9 mouse cellular contexts compared by ENCODE assay signal in genomic region chr9:106476002-106476923, GRCm38 (mm10). TPM values are rescaled to one million over a fixed set of nuclear protein-coding genes. Genes with fewer than 3 reads are reported as not detected.
A peak's percentile ranks its signal among the peaks of the same experiment; 100 is the strongest.
DNase-seq lines count a peak whose midpoint lies in the region; ATAC-seq and TF ChIP-seq lines count a peak whose summit lies in the region.
"Had no signal": no experiment of that assay in that cellular context is flagged by ENCODE, and none has a peak within 500 bp of the region (broad histone marks: within the 10 kb centered on the region; RNA-seq: fewer than 3 reads in every experiment).

No protein-coding gene starts in this region.

- ATAC-seq in embryonic facial prominence, embryonic 15.5 days (ENCODE audit: insufficient number of reproducible peaks, low FRiP score, low TSS enrichment, low read depth): peak; percentile 30
- ATAC-seq in heart, embryonic 11.5 days (replicated peaks; ENCODE audit: insufficient number of reproducible peaks, low FRiP score, low TSS enrichment): peak; percentile 14; the same call in 1 of the 2 replicates

- no peaks in the 10 kb centered on the region for H3K27me3 ChIP-seq in embryonic facial prominence, embryonic 15.5 days
- no peaks in the 10 kb centered on the region for H3K27me3 ChIP-seq in heart, embryonic 11.5 days (ENCODE audit: control insufficient read depth, insufficient read depth, low read length)
- H3K27me3 ChIP-seq in spleen, adult 2 months (ENCODE audit: control insufficient read depth, insufficient read depth, low read length): no peaks in the 10 kb centered on the region

- WGBS in embryonic facial prominence, embryonic 15.5 days: 16% methylated on average over 16 of the region's 16 CpGs
- WGBS in heart, embryonic 11.5 days (ENCODE audit: insufficient replicate concordance): 31% methylated on average over 16 of the region's 16 CpGs
- WGBS in spleen, adult 2 months: 8% methylated on average over 16 of the region's 16 CpGs

- no peak overlapping the region for H3K27ac ChIP-seq in ES-E14 (ENCODE audit: insufficient read depth, low read depth, low read length, poor library complexity, severe bottlenecking)
- peak overlapping the region; percentile 88 for H3K27ac ChIP-seq in embryonic facial prominence, embryonic 15.5 days (replicated peaks)
- no peak overlapping the region for H3K27ac ChIP-seq in heart, embryonic 11.5 days (ENCODE audit: low read depth, low read length)
- H3K27ac ChIP-seq in spleen, adult 2 months (ENCODE audit: insufficient read depth, low read length): peak overlapping the region; percentile 76

- H3K4me2 ChIP-seq in embryonic facial prominence, embryonic 15.5 days (replicated peaks): peak overlapping the region; percentile 88
- peak overlapping the region; percentile 48 for H3K4me2 ChIP-seq in heart, embryonic 11.5 days

- peaks cover 18% of the 10 kb centered on the region for H3K36me3 ChIP-seq in ES-E14 (ENCODE audit: control insufficient read depth, insufficient read depth, low read length, poor library complexity, severe bottlenecking)
- H3K36me3 ChIP-seq in embryonic facial prominence, embryonic 15.5 days: peaks cover 19% of the 10 kb centered on the region
- no peaks in the 10 kb centered on the region for H3K36me3 ChIP-seq in heart, embryonic 11.5 days (ENCODE audit: control insufficient read depth, insufficient read depth, low read length)
- peaks cover 5% of the 10 kb centered on the region; the same call in 1 of the 2 replicates for H3K36me3 ChIP-seq in spleen, adult 2 months (ENCODE audit: control insufficient read depth, insufficient read depth, low read length)

- H3K4me3 ChIP-seq in ES-E14 (ENCODE audit: insufficient read depth in 1 of 2, low read depth in 1 of 2, low read length in 2 of 2, poor library complexity in 1 of 2, severe bottlenecking in 1 of 2): peak overlapping the region in 1 of 2 experiments; percentile 31; a peak in 2 of 4 replicates
- peak overlapping the region; percentile 81 for H3K4me3 ChIP-seq in embryonic facial prominence, embryonic 15.5 days (replicated peaks)
- H3K4me3 ChIP-seq in heart, embryonic 11.5 days (ENCODE audit: low read depth, low read length): peak overlapping the region; percentile 57; the same call in 1 of the 2 replicates
- peak overlapping the region; percentile 64 for H3K4me3 ChIP-seq in spleen, adult 2 months (ENCODE audit: extremely low read depth, insufficient read depth, insufficient read length)

- in situ Hi-C loops in ES-E14 (cut with MboI; ENCODE audit: low sequenced_read_pairs in 2 of 2, unreplicated experiment in 2 of 2): no loop called here

- TF ChIP-seq CTCF in spleen, adult 2 months (IDR thresholded peaks at IDR 0.05; ENCODE audit: extremely low read depth, insufficient read depth, insufficient read length, insufficient replicate concordance): no peak

- peak; percentile 83 for DNase-seq in 416B (ENCODE audit: low read depth)
- DNase-seq in ES-E14 (ENCODE audit: low read depth, low spot score): no peak
- DNase-seq in kidney, adult 9 months: peak; percentile 89
- peak; percentile 85 for DNase-seq in lung, postnatal 25 days (ENCODE audit: low spot score)
- DNase-seq in spleen, adult 2 months (ENCODE audit: low read depth in 1 of 2, low spot score in 2 of 2): peak in 1 of 2 experiments; percentile 81
- no peak for DNase-seq in cerebellum, adult 11 months

- peak overlapping the region; percentile 54; the same call in 1 of the 2 replicates for H3K9ac ChIP-seq in ES-E14 (ENCODE audit: insufficient read depth, low read depth, low read length, poor library complexity, severe bottlenecking)
- 0 out of 2 replicates have a peak overlapping the region, but pooled peaks have one; percentile 3 for H3K9ac ChIP-seq in embryonic facial prominence, embryonic 15.5 days
- H3K9ac ChIP-seq in heart, embryonic 11.5 days (ENCODE audit: low read depth, low read length): peak overlapping the region; percentile 58

- TF ChIP-seq POLR2A in spleen, adult 2 months (IDR thresholded peaks at IDR 0.05; ENCODE audit: low read depth, low read length): peak; percentile 18; the same call in 1 of the 2 replicates

- no peaks in the 10 kb centered on the region for H3K9me3 ChIP-seq in ES-E14 (ENCODE audit: control insufficient read depth, insufficient read depth, low read depth, low read length)
- H3K9me3 ChIP-seq in embryonic facial prominence, embryonic 15.5 days (replicated peaks): no peaks in the 10 kb centered on the region
- H3K9me3 ChIP-seq in heart, embryonic 11.5 days (replicated peaks; ENCODE audit: control insufficient read depth, low read length): no peaks in the 10 kb centered on the region

- peaks cover 5 to 20% of the 10 kb centered on the region in 2 experiments; a peak in 2 of 4 replicates for H3K4me1 ChIP-seq in ES-E14 (ENCODE audit: control insufficient read depth in 2 of 2, insufficient read depth in 2 of 2, low read length in 2 of 2, poor library complexity in 1 of 2)
- H3K4me1 ChIP-seq in embryonic facial prominence, embryonic 15.5 days: peaks cover 56% of the 10 kb centered on the region
- H3K4me1 ChIP-seq in heart, embryonic 11.5 days (ENCODE audit: control insufficient read depth, insufficient read depth, low read length): peaks cover 33% of the 10 kb centered on the region
- peaks cover 15% of the 10 kb centered on the region; the same call in 1 of the 2 replicates for H3K4me1 ChIP-seq in spleen, adult 2 months (ENCODE audit: control insufficient read depth, insufficient read depth, insufficient read length)

TF ChIP-seq in ES-E14, 5 proteins besides CTCF, POLR2A, EP300 and RAD21:
- no peak for TF ChIP-seq MAFK (IDR thresholded peaks at IDR 0.05; ENCODE audit: insufficient read depth, low read depth, low read length)

RNA-seq across cellular contexts. Expression of gene Parp3, which starts 0.5 kb away (rescaled TPM):
- 2.2 and 6.0 TPM in 2 replicates for total RNA-seq in ES-E14 (2012; rRNA removed)
- 6.8 and 8.5 TPM in 2 replicates for polyA plus RNA-seq in embryonic facial prominence, embryonic 15.5 days (2015; fragmentation: Nextera tagmentation; extraction: Ambion mirVana)
- 1.0 and 1.9 TPM in 2 replicates for polyA plus RNA-seq in heart, embryonic 11.5 days (2014; fragmentation: Nextera tagmentation; extraction: Ambion mirVana)
- 43.3 and 57.9 TPM in 2 replicates for polyA plus RNA-seq in spleen, adult 2 months (2012; rRNA removed)

RNA-seq across cellular contexts. Expression of gene Rrp9, which starts 0.5 kb away (rescaled TPM):
- total RNA-seq in ES-E14 (2012; rRNA removed): 187 and 223 TPM in 2 replicates
- 44.2 and 44.9 TPM in 2 replicates for polyA plus RNA-seq in embryonic facial prominence, embryonic 15.5 days (2015; fragmentation: Nextera tagmentation; extraction: Ambion mirVana)
- 31.3 and 32.9 TPM in 2 replicates for polyA plus RNA-seq in heart, embryonic 11.5 days (2014; fragmentation: Nextera tagmentation; extraction: Ambion mirVana)
- 33.9 and 36.8 TPM in 2 replicates for polyA plus RNA-seq in spleen, adult 2 months (2012; rRNA removed)

RNA-seq across cellular contexts. Expression of gene Gpr62, which starts 10.5 kb away (rescaled TPM):
- total RNA-seq in ES-E14 (2012; rRNA removed): 0.22 and 0.58 TPM in 2 replicates
- 0.57 and 0.64 TPM in 2 replicates for polyA plus RNA-seq in embryonic facial prominence, embryonic 15.5 days (2015; fragmentation: Nextera tagmentation; extraction: Ambion mirVana)
- polyA plus RNA-seq in heart, embryonic 11.5 days (2014; fragmentation: Nextera tagmentation; extraction: Ambion mirVana): 0.25 and 0.46 TPM in 2 replicates
- polyA plus RNA-seq in spleen, adult 2 months (2012; rRNA removed): 0.28 and 0.66 TPM in 2 replicates

RNA-seq across cellular contexts. Expression of gene Pcbp4, which starts 23.2 kb away (rescaled TPM):
- 140 and 176 TPM in 2 replicates for total RNA-seq in ES-E14 (2012; rRNA removed)
- 115 and 117 TPM in 2 replicates for polyA plus RNA-seq in embryonic facial prominence, embryonic 15.5 days (2015; fragmentation: Nextera tagmentation; extraction: Ambion mirVana)
- polyA plus RNA-seq in heart, embryonic 11.5 days (2014; fragmentation: Nextera tagmentation; extraction: Ambion mirVana): 77.0 and 80.4 TPM in 2 replicates
- polyA plus RNA-seq in spleen, adult 2 months (2012; rRNA removed): 15.8 and 22.4 TPM in 2 replicates

RNA-seq across cellular contexts. Expression of gene Iqcf1, which starts 23.5 kb away (rescaled TPM):
- 1.7 TPM in 1 of 2 replicates, not detected in the other for total RNA-seq in ES-E14 (2012; rRNA removed)
- polyA plus RNA-seq in embryonic facial prominence, embryonic 15.5 days (2015; fragmentation: Nextera tagmentation; extraction: Ambion mirVana): not detected in 2 replicates
- not detected in 2 replicates for polyA plus RNA-seq in heart, embryonic 11.5 days (2014; fragmentation: Nextera tagmentation; extraction: Ambion mirVana)
- polyA plus RNA-seq in spleen, adult 2 months (2012; rRNA removed): not detected in 2 replicates
- total RNA-seq: layer of hippocampus, adult 18-20 months had no signal

Comparison
In these comparisons a context has a peak if more than half of its experiments do, and no peak if none do; other contexts are left out.
1. DNase-seq: peak in 416B (single experiment), kidney, adult 9 months (single experiment) and lung, postnatal 25 days (single experiment); none in ES-E14 (single experiment) and cerebellum, adult 11 months (single experiment).
2. H3K27ac ChIP-seq: peak in embryonic facial prominence, embryonic 15.5 days (single experiment) and spleen, adult 2 months (single experiment); none in ES-E14 (single experiment) and heart, embryonic 11.5 days (single experiment).
3. H3K9ac ChIP-seq: peak in every context shown above with its lines; median percentile 58 in heart, embryonic 11.5 days; 54 in ES-E14; 3 in embryonic facial prominence, embryonic 15.5 days.